Mouse (Mus musculus): ENCODE measurements around the gene Alg9. TPM values are rescaled to one million over a fixed set of nuclear protein-coding genes. Genes with fewer than 3 reads are reported as not detected.

Gene Alg9
- 36.7 and 40.6 TPM in 2 replicates for polyA plus RNA-seq (2015; fragmentation: Nextera tagmentation; extraction: Ambion mirVana)

DNA sequence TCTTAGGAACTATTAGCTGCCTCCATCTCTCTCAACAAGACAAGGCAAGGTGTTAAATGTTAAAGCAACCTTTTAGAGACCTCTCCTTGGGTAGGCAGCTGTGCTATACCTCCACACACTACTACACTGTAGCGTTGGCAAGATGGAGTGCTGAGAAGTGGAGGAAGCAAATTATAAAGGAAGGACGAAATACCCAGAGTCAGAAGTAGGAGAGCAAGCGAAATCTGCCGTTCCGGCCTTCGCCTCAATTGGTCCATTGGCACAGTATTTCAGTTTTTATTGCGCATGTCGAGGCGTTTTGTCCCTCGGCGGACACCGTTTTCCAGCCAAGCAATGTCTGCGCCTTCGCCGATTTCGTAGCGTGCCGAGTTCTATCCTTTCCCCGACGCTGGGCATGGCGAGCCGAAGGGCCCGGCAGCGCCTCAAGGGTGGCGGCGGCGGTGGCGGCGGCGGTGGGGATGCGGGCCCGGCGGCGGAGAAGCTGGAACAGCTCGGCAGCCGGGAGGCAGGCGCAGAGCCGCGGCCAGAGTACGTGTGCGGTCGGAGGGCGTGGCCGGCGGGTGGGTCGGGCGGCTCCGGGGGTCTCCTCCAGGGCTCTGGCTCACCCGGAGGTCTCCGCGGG lies at the start of gene Alg9, which contains the start of gene 1110032A03Rik:
Gene Alg9 (plus strand): TSS at position 29 of the 622 bp plus-strand sequence.
Gene 1110032A03Rik (minus strand): TSS at position 530 of the 622 bp plus-strand sequence.
- H3K9ac ChIP-seq, result peak within 1 kb of the TSS; percentile 91
- no peaks in the 10 kb centered on the region for H3K9me3 ChIP-seq
- under 1% methylated on average over 51 of the region's 51 CpGs for WGBS
- no peaks in the 10 kb centered on the region for H3K27me3 ChIP-seq (replicated peaks)
- H3K36me3 ChIP-seq, result peaks cover 16% of the 10 kb centered on the region; the same call in 1 of the 2 replicates
- H3K4me3 ChIP-seq (replicated peaks), result peak within 1 kb of the TSS; percentile 97
- H3K27ac ChIP-seq, result peak within 1 kb of the TSS; percentile 85
- ATAC-seq (ENCODE audit: insufficient read depth, low FRiP score, low read depth), result peak; percentile 59
- peaks cover 13% of the 10 kb centered on the region; the same call in 1 of the 2 replicates for H3K4me1 ChIP-seq
- peak within 1 kb of the TSS; percentile 87 for H3K4me2 ChIP-seq

- H3K4me3 ChIP-seq (replicated peaks), result no peak overlapping the region
- H3K4me1 ChIP-seq, result peaks cover 15% of the 10 kb centered on the region
- no peaks in the 10 kb centered on the region for H3K9me3 ChIP-seq
- H3K27ac ChIP-seq, result no peak overlapping the region
- H3K4me2 ChIP-seq, result no peak overlapping the region
- no peaks in the 10 kb centered on the region for H3K36me3 ChIP-seq
- WGBS, result 55% methylated on average over 8 of the region's 8 CpGs
- H3K27me3 ChIP-seq (replicated peaks), result no peaks in the 10 kb centered on the region
- no peak for ATAC-seq (ENCODE audit: insufficient read depth, low FRiP score, low read depth)
- H3K9ac ChIP-seq, result no peak overlapping the region
Observed at GRCm38 (mm10) chr9:50725921-50726590, 48.8 kb upstream of the Alg9 start.

DNA sequence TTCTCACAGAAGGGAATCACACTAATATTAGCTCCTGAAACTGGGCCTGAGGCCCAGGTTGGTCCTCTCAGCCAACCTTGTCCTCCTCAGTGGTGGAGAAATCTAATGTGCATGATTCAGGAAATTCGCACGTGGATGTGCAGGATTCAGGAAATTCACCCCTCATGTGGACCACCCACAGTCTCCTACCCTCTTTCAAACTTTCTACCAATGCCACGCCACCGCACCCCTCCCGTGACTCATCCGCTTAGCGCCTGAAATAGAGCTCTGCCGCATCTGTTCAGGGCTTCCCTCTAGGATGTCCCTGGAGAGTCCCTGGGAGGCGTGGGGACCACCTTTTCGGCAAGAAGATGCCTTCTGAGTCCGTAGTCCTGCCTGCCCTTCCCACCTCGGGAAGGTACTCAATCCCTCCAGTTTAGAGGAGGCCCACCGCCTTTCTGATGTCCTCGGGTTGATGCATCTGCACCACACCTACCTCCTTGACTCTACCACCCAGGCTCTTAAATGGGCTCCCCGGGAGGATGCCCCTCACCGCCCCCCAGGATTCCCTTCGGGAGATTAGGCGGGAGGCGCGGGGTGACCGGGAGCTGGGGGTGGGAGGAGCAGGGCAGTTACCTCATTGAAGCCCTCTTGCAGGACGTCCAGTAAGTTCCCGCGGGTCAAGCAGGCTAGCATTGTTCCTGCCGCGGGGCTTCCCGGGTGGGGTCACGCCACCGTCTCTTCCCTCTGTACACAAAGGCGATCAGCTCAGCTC lies 47.5 kb upstream of the Alg9 start:
- Histone ChIP-seq H3K36me3 (no peaks in the 10 kb centered on the region), H3K9me3 (no peaks in the 10 kb centered on the region), H3K4me2 (peak overlapping the region; percentile 90), H3K27me3 (replicated peaks) (no peaks in the 10 kb centered on the region), H3K4me3 (replicated peaks) (peak overlapping the region; percentile 64), H3K9ac (peak overlapping the region; percentile 56), H3K4me1 (peaks cover 14% of the 10 kb centered on the region), H3K27ac (no peak overlapping the region)
- WGBS, result 7% methylated on average over 30 of the region's 30 CpGs
- no peak for ATAC-seq (ENCODE audit: insufficient read depth, low FRiP score, low read depth)

GRCm38 (mm10) chr9:50727925-50728651 lies 46.7 kb upstream of the Alg9 start:
- Histone ChIP-seq H3K4me1 (peaks cover 14% of the 10 kb centered on the region), H3K36me3 (no peaks in the 10 kb centered on the region), H3K27ac (no peak overlapping the region), H3K4me2 (peak overlapping the region; percentile 90), H3K9ac (peak overlapping the region; percentile 56), H3K4me3 (replicated peaks) (peak overlapping the region; percentile 64), H3K27me3 (replicated peaks) (no peaks in the 10 kb centered on the region), H3K9me3 (no peaks in the 10 kb centered on the region)
- under 1% methylated on average over 45 of the region's 45 CpGs for WGBS
- ATAC-seq (ENCODE audit: insufficient read depth, low FRiP score, low read depth), result peak; percentile 90

DNA sequence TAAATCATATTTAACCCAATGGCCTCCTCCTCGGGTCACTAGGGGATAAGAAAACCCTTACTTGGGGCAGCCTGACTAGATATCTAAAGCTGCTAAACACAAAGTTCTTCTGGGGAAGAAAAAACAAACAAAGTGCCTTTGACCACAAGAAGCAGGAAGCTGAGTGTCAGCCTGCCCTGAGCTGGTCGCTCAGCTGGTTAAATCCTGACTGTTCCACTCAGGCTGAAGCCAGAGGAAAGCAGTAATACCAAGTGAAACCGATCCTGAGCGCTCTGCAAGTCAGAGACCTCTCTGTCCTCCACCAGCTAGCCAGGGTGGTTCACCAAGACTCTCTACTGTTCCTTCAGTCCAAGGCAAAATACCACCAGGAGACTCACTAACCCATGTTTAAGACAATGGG lies 45.2 kb upstream of the Alg9 start:
- H3K27ac ChIP-seq, result no peak overlapping the region
- H3K4me3 ChIP-seq (replicated peaks), result no peak overlapping the region
- no peaks in the 10 kb centered on the region for H3K9me3 ChIP-seq
- H3K9ac ChIP-seq, result no peak overlapping the region
- 37% methylated on average over 4 of the region's 4 CpGs for WGBS
- H3K36me3 ChIP-seq, result no peaks in the 10 kb centered on the region
- peaks cover 11% of the 10 kb centered on the region; the same call in 1 of the 2 replicates for H3K4me1 ChIP-seq
- ATAC-seq (ENCODE audit: insufficient read depth, low FRiP score, low read depth), result no peak
- no peaks in the 10 kb centered on the region for H3K27me3 ChIP-seq (replicated peaks)
- H3K4me2 ChIP-seq, result no peak overlapping the region

DNA sequence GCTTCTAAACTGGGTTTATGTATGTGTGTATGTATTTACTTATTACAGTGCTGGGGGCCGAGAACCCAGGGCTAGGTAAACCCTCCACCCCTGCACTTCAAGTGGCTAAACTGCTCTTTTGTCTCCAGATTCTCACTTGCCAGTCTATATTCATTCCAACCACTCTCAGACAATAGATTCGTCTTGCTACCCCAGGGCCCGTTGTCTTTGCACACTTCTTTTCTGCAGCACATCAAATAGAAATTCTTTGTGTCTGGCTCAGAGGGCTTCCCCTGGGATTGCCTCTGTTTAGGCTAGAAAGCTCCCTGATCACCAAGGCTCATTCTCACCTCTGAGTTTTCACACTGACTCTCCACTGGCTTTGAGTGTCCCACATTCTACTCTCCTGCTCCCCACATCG lies 42.3 kb upstream of the Alg9 start:
- WGBS, result 29% methylated on average over 4 of the region's 4 CpGs
- Histone ChIP-seq H3K27me3 (replicated peaks) (no peaks in the 10 kb centered on the region), H3K36me3 (no peaks in the 10 kb centered on the region), H3K27ac (no peak overlapping the region), H3K4me3 (replicated peaks) (no peak overlapping the region), H3K4me2 (no peak overlapping the region), H3K9me3 (no peaks in the 10 kb centered on the region), H3K4me1 (0 out of 2 replicates have a peak, but pooled peaks cover 5% of the 10 kb centered on the region), H3K9ac (no peak overlapping the region)
- ATAC-seq (ENCODE audit: insufficient read depth, low FRiP score, low read depth), result no peak

GRCm38 (mm10) chr9:50734989-50735388 lies 39.8 kb upstream of the Alg9 start:
- 4% methylated on average over 9 of the region's 9 CpGs for WGBS
- H3K4me3 ChIP-seq (replicated peaks), result no peak overlapping the region
- ATAC-seq (ENCODE audit: insufficient read depth, low FRiP score, low read depth), result no peak

GRCm38 (mm10) chr9:50738914-50739870 lies 35.6 kb upstream of the Alg9 start, which contains the start of gene Dixdc1:
Gene Dixdc1 (minus strand): TSS chr9:50739517.
- no peaks in the 10 kb centered on the region for H3K27me3 ChIP-seq (replicated peaks)
- ATAC-seq (ENCODE audit: insufficient read depth, low FRiP score, low read depth), result peak; percentile 97
- H3K27ac ChIP-seq, result no peak within 1 kb of the TSS

More at GRCm38 (mm10) chr9:50734989-50735388, 39.8 kb upstream of the Alg9 start:
- Histone ChIP-seq H3K4me2 (no peak overlapping the region), H3K9ac (no peak overlapping the region), H3K27me3 (replicated peaks) (no peaks in the 10 kb centered on the region), H3K9me3 (no peaks in the 10 kb centered on the region), H3K27ac (no peak overlapping the region), H3K36me3 (no peaks in the 10 kb centered on the region), H3K4me1 (no peaks in the 10 kb centered on the region)

DNA sequence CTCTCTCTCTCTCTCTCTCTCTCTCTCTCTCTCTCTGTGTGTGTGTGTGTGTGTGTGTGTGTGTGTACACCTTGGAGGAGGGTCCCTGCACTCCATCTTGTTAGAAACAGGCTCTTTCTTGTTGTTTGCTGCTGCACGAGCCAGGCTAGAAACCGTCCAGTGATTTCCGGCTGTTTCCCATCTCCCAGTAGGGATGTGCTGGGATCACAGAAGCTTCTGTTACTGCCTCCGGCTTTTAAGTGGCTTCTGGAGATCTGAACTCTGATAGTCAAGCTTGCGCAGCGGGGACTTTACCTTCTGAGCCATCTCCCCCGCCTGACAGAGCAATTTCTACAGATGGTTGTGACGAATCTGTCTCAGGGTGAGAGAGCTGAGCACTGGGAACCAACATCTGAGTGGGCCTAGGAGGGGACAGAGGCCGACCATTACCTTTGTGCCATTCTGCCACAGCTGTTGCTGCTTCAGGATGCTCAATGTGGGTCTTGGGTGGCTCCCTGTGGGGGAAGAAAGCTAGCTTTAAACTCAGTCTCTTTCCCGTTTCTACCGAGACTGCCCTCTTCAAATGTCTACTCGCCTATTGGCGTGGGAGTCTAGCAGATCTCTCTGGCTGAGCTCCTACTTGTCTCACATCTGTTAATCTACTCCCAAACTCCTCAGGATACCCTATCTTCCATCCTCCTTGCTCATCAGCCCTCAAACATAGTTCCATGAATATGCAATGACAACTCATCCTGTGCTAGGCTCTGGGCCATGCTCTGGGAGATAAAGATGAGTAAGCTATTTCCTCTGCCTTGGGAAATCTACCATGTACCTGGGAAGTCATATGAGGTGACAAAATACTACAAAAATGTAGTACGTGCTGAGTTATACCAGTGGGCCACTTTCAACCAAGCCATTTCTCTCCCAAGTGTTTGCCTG lies 33.7 kb upstream of the Alg9 start:
- H3K9me3 ChIP-seq, result no peaks in the 10 kb centered on the region

More at GRCm38 (mm10) chr9:50738914-50739870, 35.6 kb upstream of the Alg9 start, which contains the start of gene Dixdc1:
- no peaks in the 10 kb centered on the region for H3K4me1 ChIP-seq
- no peaks in the 10 kb centered on the region for H3K36me3 ChIP-seq
- H3K4me3 ChIP-seq (replicated peaks), result peak within 1 kb of the TSS; percentile 36
- no peaks in the 10 kb centered on the region for H3K9me3 ChIP-seq
- H3K9ac ChIP-seq, result no peak within 1 kb of the TSS
- WGBS, result 11% methylated on average over 36 of the region's 36 CpGs
- peak within 1 kb of the TSS; percentile 58 for H3K4me2 ChIP-seq

GRCm38 (mm10) chr9:50742261-50742660 lies 32.6 kb upstream of the Alg9 start:
- no peaks in the 10 kb centered on the region for H3K27me3 ChIP-seq (replicated peaks)
- no peak overlapping the region for H3K4me3 ChIP-seq (replicated peaks)
- H3K4me1 ChIP-seq, result no peaks in the 10 kb centered on the region
- 78% methylated on average over 3 of the region's 3 CpGs for WGBS
- H3K36me3 ChIP-seq, result no peaks in the 10 kb centered on the region
- no peak overlapping the region for H3K9ac ChIP-seq
- no peaks in the 10 kb centered on the region for H3K9me3 ChIP-seq
- H3K27ac ChIP-seq, result no peak overlapping the region
- no peak overlapping the region for H3K4me2 ChIP-seq
- no peak for ATAC-seq (ENCODE audit: insufficient read depth, low FRiP score, low read depth)

More for the DNA sequence above, 33.7 kb upstream of the Alg9 start:
- H3K4me3 ChIP-seq (replicated peaks), result no peak overlapping the region
- ATAC-seq (ENCODE audit: insufficient read depth, low FRiP score, low read depth), result no peak
- no peaks in the 10 kb centered on the region for H3K4me1 ChIP-seq
- WGBS, result 85% methylated on average over 14 of the region's 14 CpGs
- H3K9ac ChIP-seq, result no peak overlapping the region
- no peak overlapping the region for H3K4me2 ChIP-seq
- H3K27ac ChIP-seq, result no peak overlapping the region
- no peaks in the 10 kb centered on the region for H3K36me3 ChIP-seq
- H3K27me3 ChIP-seq (replicated peaks), result no peaks in the 10 kb centered on the region
